ENCODE assay signal across 12 mouse cellular contexts in genomic region chr4:136782579-136782925, GRCm38 (mm10). TPM values are rescaled to one million over a fixed set of nuclear protein-coding genes. Genes with fewer than 3 reads are reported as not detected.
DNase-seq lines count a peak whose midpoint lies in the region; ATAC-seq lines count a peak whose summit lies in the region.
"Had no signal": no experiment of that assay in that cellular context is flagged by ENCODE, and none has a peak within 500 bp of the region (broad histone marks: within the 10 kb centered on the region; RNA-seq: fewer than 3 reads in every experiment).

No protein-coding gene starts in this region.

- H3K27me3 ChIP-seq in heart, embryonic 14.5 days (ENCODE audit: control insufficient read depth, insufficient read depth, low read length) = peaks cover 8% of the 10 kb centered on the region; the same call in 1 of the 2 replicates
- no peaks in the 10 kb centered on the region for H3K27me3 ChIP-seq in embryonic facial prominence, embryonic 14.5 days (replicated peaks; ENCODE audit: control insufficient read depth, insufficient read depth, low read length)

- H3K36me3 ChIP-seq in heart, embryonic 14.5 days (ENCODE audit: control insufficient read depth, insufficient read depth, low read length) = no peaks in the 10 kb centered on the region
- H3K36me3 ChIP-seq in embryonic facial prominence, embryonic 14.5 days (ENCODE audit: control insufficient read depth, insufficient read depth, low read length) = no peaks in the 10 kb centered on the region
- H3K36me3 ChIP-seq: heart, embryonic 10.5 days had no signal

- no peak overlapping the region for H3K4me2 ChIP-seq in heart, embryonic 14.5 days (ENCODE audit: low read length)
- no peak overlapping the region for H3K4me2 ChIP-seq in embryonic facial prominence, embryonic 14.5 days (ENCODE audit: low read depth, low read length)

- 94% methylated on average over 1 of the region's 1 CpGs for WGBS in heart, embryonic 14.5 days
- 100% methylated on average over 1 of the region's 1 CpGs for WGBS in embryonic facial prominence, embryonic 14.5 days

- peaks cover 14 to 19% of the 10 kb centered on the region in 2 experiments; a peak in 3 of 4 replicates for H3K4me1 ChIP-seq in heart, embryonic 14.5 days (ENCODE audit: control insufficient read depth in 2 of 2, insufficient read depth in 2 of 2, low read length in 2 of 2)
- peaks cover 50% of the 10 kb centered on the region for H3K4me1 ChIP-seq in embryonic facial prominence, embryonic 14.5 days (ENCODE audit: control insufficient read depth, insufficient read depth, low read length)

- peak overlapping the region; percentile 8; the same call in 1 of the 2 replicates for H3K9ac ChIP-seq in heart, embryonic 14.5 days (ENCODE audit: low read length)
- H3K9ac ChIP-seq in embryonic facial prominence, embryonic 14.5 days (ENCODE audit: low read depth, low read length) = no peak overlapping the region

- no peak for ATAC-seq in heart, embryonic 14.5 days (ENCODE audit: insufficient number of reproducible peaks, insufficient read depth, low FRiP score, low read depth)
- ATAC-seq in embryonic facial prominence, embryonic 14.5 days (ENCODE audit: low read depth) = no peak
- no peak for ATAC-seq in frontal cortex, adult (ENCODE audit: low TSS enrichment)
- ATAC-seq: CD4-positive, CD25-positive, alpha-beta regulatory T cell, adult 4 months had no signal

- no peak for DNase-seq in heart, postnatal 4 days
- peak; percentile 73 for DNase-seq in adipocyte (ENCODE audit: low spot score)
- DNase-seq in cerebellum, adult 11-12 months = peak; percentile 54
- DNase-seq in embryonic facial prominence, embryonic 14.5 days (ENCODE audit: low spot score) = no peak
- DNase-seq in left cerebral cortex, adult 9 months (ENCODE audit: low spot score in 2 of 2) = no peak
- DNase-seq: thymus, adult 18-20 months had no signal

- peak overlapping the region in 1 of 2 experiments; percentile 41; a peak in 1 of 4 replicates for H3K27ac ChIP-seq in heart, embryonic 14.5 days (replicated peaks in 1 of 2; ENCODE audit: control insufficient read depth in 1 of 2, insufficient read depth in 1 of 2, low read depth in 2 of 2, low read length in 2 of 2)
- peak overlapping the region; percentile 87; the same call in 1 of the 2 replicates for H3K27ac ChIP-seq in embryonic facial prominence, embryonic 14.5 days (replicated peaks; ENCODE audit: low read depth, low read length)
- H3K27ac ChIP-seq: macrophage had no signal

- no peak overlapping the region for H3K4me3 ChIP-seq in heart, embryonic 14.5 days (ENCODE audit: control insufficient read depth in 1 of 2, insufficient read depth in 1 of 2, low read depth in 1 of 2, low read length in 2 of 2)
- H3K4me3 ChIP-seq in embryonic facial prominence, embryonic 14.5 days (ENCODE audit: low read depth, low read length) = no peak overlapping the region
- H3K4me3 ChIP-seq: heart, embryonic 10.5 days had no signal

- no peaks in the 10 kb centered on the region for H3K9me3 ChIP-seq in heart, embryonic 14.5 days (ENCODE audit: control insufficient read depth, low read length)
- no peaks in the 10 kb centered on the region for H3K9me3 ChIP-seq in embryonic facial prominence, embryonic 14.5 days (ENCODE audit: control insufficient read depth, low read length)
- H3K9me3 ChIP-seq: heart, embryonic 10.5 days had no signal

RNA-seq across cellular contexts. Expression of gene Ephb2, which starts 53.2 kb away (rescaled TPM):
- 1.4 and 1.6 TPM in 2 replicates for polyA plus RNA-seq in heart, embryonic 14.5 days (2014; fragmentation: Nextera tagmentation; extraction: Ambion mirVana)
- 1 to 10 TPM; 1.9 to 2.3 TPM for total RNA-seq in heart, postnatal 4 days (2021)
- 14.8 and 14.9 TPM in 2 replicates for polyA plus RNA-seq in embryonic facial prominence, embryonic 14.5 days (2014; fragmentation: Nextera tagmentation; extraction: Ambion mirVana)
- total RNA-seq: monocyte, adult 5-6 weeks had no signal
- polyA plus RNA-seq: CD4-positive, CD25-positive, alpha-beta regulatory T cell, adult 4 months had no signal

Comparison
In these comparisons a context has a peak if more than half of its experiments do, and no peak if none do; other contexts are left out.
1. DNase-seq: peak in adipocyte (single experiment) and cerebellum, adult 11-12 months (single experiment); none in heart, postnatal 4 days (single experiment), embryonic facial prominence, embryonic 14.5 days (single experiment) and left cerebral cortex, adult 9 months (0 of 2).